Mouse (Mus musculus) cortical plate, adult 2 months (tissue): ENCODE measurements around the gene Anks1.

ENCODE experiments used
- CTCF ChIP-seq: fragments of 200-500 bp; IDR thresholded peaks from 2 replicates; pipeline ENCODE4 v1.5.1; 2011; ENCODE audit warnings: mild to moderate bottlenecking, control low read depth, low read length; ENCODE audit not compliant: insufficient read depth; ENCODE audit errors: extremely low read depth
- POLR2A ChIP-seq: fragments of 200-500 bp; IDR thresholded peaks from 2 replicates; pipeline ENCODE4 v1.6.1; 2011; ENCODE audit warnings: mild to moderate bottlenecking, low read length, control low read depth; ENCODE audit not compliant: insufficient read depth; ENCODE audit errors: extremely low read depth

DNA sequence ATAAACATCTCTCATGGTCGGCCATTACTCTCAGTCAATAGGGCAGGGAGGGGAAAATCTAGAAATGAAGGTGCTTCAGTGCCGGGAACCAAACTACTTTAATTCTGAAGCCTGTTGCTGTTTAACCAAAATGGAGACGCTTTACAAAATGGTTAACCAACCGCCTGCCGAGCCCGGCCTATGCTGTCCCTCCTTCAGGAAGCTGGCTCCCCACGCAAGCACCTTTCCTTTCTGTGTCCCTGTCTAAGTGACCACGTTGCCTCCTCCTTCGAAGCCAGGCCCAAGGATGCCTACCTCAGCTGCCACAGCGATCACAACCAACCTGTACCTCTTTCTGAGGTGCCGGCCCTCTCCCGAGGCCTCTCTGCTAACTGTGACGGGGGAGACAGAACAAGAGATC is 188.2 kb downstream of the Anks1 start:
- TF ChIP-seq CTCF (no peak), POLR2A (no peak)
